In the genomic region with DNA sequence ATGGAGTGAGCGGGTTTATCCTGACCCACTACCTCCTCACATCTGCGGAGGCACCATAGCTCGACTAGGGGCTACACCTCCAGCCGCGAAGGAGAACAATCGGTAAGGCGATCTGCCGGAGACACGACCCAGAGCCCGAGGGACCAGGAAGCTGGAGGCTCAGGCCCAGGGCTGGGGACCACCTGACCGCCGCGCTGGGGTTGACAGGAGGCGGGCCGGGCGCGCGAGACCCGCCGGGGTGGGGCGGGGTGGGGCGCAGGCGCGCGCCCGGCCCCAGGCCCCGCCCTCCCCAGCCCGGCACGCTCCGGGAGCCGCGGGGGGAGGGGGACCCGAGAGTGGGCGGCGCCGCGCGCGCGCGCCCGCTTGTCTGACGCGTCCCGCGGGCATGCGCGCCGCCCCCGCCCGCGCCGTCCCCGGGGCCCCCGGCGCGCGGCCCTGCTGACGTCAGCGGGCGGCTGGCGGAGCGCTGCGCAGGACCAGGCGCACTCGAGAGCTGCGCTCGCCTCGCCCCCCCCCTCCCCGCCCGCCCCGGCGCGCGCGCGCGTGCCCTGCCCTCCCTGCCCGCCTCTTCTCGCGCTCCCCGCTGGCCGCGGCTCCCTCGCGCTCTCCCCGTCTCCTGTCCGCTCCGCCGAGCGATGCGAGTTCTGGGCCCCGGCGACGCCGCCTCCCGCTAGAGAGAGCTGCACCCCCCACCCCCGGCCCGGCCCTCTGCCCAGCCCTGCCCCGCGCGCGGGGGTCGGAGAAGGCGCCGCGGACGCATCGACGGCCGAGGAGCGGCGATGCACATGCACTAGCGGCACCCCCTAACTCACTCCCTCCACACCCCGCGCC, we compare ENCODE assay signal across 8 mouse cellular contexts. TPM values are rescaled to one million over a fixed set of nuclear protein-coding genes. Genes with fewer than 3 reads are reported as not detected.
DNase-seq lines count a peak whose midpoint lies in the region; ATAC-seq lines count a peak whose summit lies in the region.

No protein-coding gene starts in this region.

- ATAC-seq in cerebellum, adult (ENCODE audit: insufficient number of reproducible peaks, low FRiP score, low TSS enrichment): peak; percentile 64
- ATAC-seq in forebrain, embryonic 15.5 days (replicated peaks): peak; percentile 80

- peak; percentile 73 for DNase-seq in ES-CJ7 (ENCODE audit: low read depth, low spot score)
- DNase-seq in heart, postnatal 14 days: peak; percentile 89 to 93
- DNase-seq in layer of hippocampus, adult 18-20 months (ENCODE audit: low spot score in 2 of 2): peak; percentile 80 to 93
- peak; percentile 71 to 78 for DNase-seq in lung, adult 18-20 months
- DNase-seq in ovary, postnatal 14 days (ENCODE audit: low spot score): peak; percentile 71
- peak; percentile 53 to 64 for DNase-seq in thymus, postnatal 36 days

- no peaks in the 10 kb centered on the region for H3K27me3 ChIP-seq in forebrain, embryonic 15.5 days

- peak overlapping the region; percentile 92 for H3K4me3 ChIP-seq in forebrain, embryonic 15.5 days

- H3K36me3 ChIP-seq in forebrain, embryonic 15.5 days: no peaks in the 10 kb centered on the region

- no peaks in the 10 kb centered on the region for H3K9me3 ChIP-seq in forebrain, embryonic 15.5 days

- intact Hi-C loops in heart, postnatal 14 days (cut with DNase I): loop anchor here (5.0 kb wide), 1 partner anchor 122 kb away; no protein-coding TSS in a partner anchor

- WGBS in forebrain, embryonic 15.5 days: 0% methylated on average over 56 of the region's 116 CpGs

- peaks cover 21% of the 10 kb centered on the region for H3K4me1 ChIP-seq in forebrain, embryonic 15.5 days

- peak overlapping the region; percentile 97 for H3K9ac ChIP-seq in forebrain, embryonic 15.5 days (replicated peaks)

- peak overlapping the region; percentile 91 for H3K4me2 ChIP-seq in forebrain, embryonic 15.5 days (replicated peaks)

- peak overlapping the region; percentile 99 for H3K27ac ChIP-seq in forebrain, embryonic 15.5 days (replicated peaks)

RNA-seq across cellular contexts. Expression of gene Gnao1, which starts 0.5 kb away (rescaled TPM):
- 167 and 173 TPM in 2 replicates for polyA plus RNA-seq in forebrain, embryonic 15.5 days (2015; fragmentation: Nextera tagmentation; extraction: Ambion mirVana)
- total RNA-seq in heart, postnatal 14 days (2021): 10 to 100 TPM; 20.0 to 26.8 TPM
- total RNA-seq in layer of hippocampus, adult 18-20 months (2021): 100 to 1,000 TPM; 655 to 677 TPM

Comparison
In these comparisons a context has a peak if more than half of its experiments do, and no peak if none do; other contexts are left out.
1. Peak in every context shown above with its lines: DNase-seq, ATAC-seq, H3K4me3 ChIP-seq and H3K27ac ChIP-seq.
2. RNA of gene Gnao1, which starts 0.5 kb away (total RNA-seq): 655 to 677 TPM in layer of hippocampus, adult 18-20 months; 20.0 to 26.8 TPM in heart, postnatal 14 days; every median in the first group is over 10 times any median in the second.